Mouse (Mus musculus) E14TG2a.4 (cell line): ENCODE results near the gene Gm49510.
A peak's percentile ranks its signal among the peaks of the same experiment; 100 is the strongest.

Experiments used
- H3K27me3 ChIP-seq: 2 replicates; pipeline ENCODE4 v1.6.1; 2014; ENCODE audit warnings: low read length, control low read depth; ENCODE audit not compliant: insufficient read depth
- H3K36me3 ChIP-seq: 2 replicates; pipeline ENCODE4 v1.6.1; 2014; ENCODE audit warnings: low read length, control low read depth; ENCODE audit not compliant: insufficient read depth
- H3K4me1 ChIP-seq: replicated peaks from 2 replicates; pipeline ENCODE4 v1.6.1; 2014; ENCODE audit warnings: low read depth, low read length, control low read depth
- H3K4me3 ChIP-seq: replicated peaks from 2 replicates; pipeline ENCODE4 v1.5.1; 2014; ENCODE audit warnings: mild to moderate bottlenecking, low read length
- H3K9me3 ChIP-seq: 2 replicates; pipeline ENCODE4 v1.6.1; 2014; ENCODE audit warnings: low read length, control low read depth
- CTCF ChIP-seq: conservative IDR thresholded peaks from 2 replicates; pipeline ENCODE4 v1.5.1; 2014; ENCODE audit warnings: low read length
- NANOG ChIP-seq: IDR thresholded peaks from 2 replicates; pipeline ENCODE4 v1.6.1; 2014; ENCODE audit warnings: borderline replicate concordance, low read length, mixed read lengths
- POU5F1 ChIP-seq: IDR thresholded peaks from 2 replicates; pipeline ENCODE4 v1.6.1; 2014; ENCODE audit warnings: low read length, borderline replicate concordance

Gm49510 gene

GRCm38 (mm10) chr15:78899409-78899739 lies at the start of gene Gm49510:
Gm49510 (plus strand) TSS chr15:78899667.
- Histone ChIP-seq H3K4me1 (peaks cover 90% of the 10 kb centered on the region), H3K9me3 (no peaks in the 10 kb centered on the region), H3K36me3 (peaks cover 30% of the 10 kb centered on the region), H3K27me3 (0 out of 2 replicates have a peak, but pooled peaks cover 5% of the 10 kb centered on the region), H3K4me3 (peak within 1 kb of the TSS; percentile 89)
- no peak for TF ChIP-seq NANOG
- TF ChIP-seq POU5F1, result no peak
- TF ChIP-seq CTCF, result no peak

DNA sequence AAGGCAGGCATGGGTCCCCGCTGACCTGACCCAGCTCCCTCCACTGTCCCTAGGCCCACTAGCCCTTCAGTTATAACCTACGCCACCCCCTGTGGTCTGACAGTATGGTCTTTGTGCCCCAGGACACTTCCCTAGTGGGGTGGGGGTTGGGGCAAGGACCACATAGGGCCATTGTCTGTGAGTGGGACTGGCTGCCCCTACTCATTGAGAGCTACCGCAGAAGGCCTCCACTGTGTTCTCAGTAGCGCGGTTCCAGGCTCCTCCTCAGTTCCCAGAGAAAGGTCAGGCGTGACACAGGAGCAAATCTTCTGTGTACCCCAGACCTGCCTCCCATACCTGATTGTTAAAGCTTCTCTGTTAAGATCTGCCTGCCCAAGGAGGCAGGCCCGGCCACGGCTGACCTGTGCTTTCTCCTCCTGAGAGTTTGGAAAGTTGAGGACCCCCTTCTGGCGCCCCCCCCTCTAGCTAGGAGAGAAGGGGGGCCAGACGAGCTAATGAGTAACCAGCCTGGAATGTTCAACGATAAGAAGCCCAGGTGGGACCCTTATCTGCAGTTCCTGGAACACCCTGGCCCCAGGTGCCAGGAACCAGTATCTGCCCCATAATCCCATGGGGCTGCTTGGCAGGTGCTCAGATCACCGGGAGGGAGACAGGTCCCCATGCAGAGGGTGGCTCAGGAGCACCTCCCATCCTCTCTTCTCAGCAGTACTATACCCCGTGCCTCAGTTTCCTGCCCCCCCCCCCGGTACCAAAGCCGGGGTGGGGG lies 49.2 kb upstream of the Gm49510 start:
- Histone ChIP-seq H3K9me3 (no peaks in the 10 kb centered on the region), H3K4me1 (peaks cover 68% of the 10 kb centered on the region), H3K36me3 (no peaks in the 10 kb centered on the region), H3K4me3 (0 out of 2 replicates have a peak overlapping the region, but pooled peaks have one; percentile 26), H3K27me3 (peaks cover 19% of the 10 kb centered on the region)
- TF ChIP-seq CTCF, result no peak
- no peak for TF ChIP-seq NANOG
- TF ChIP-seq POU5F1, result no peak

DNA sequence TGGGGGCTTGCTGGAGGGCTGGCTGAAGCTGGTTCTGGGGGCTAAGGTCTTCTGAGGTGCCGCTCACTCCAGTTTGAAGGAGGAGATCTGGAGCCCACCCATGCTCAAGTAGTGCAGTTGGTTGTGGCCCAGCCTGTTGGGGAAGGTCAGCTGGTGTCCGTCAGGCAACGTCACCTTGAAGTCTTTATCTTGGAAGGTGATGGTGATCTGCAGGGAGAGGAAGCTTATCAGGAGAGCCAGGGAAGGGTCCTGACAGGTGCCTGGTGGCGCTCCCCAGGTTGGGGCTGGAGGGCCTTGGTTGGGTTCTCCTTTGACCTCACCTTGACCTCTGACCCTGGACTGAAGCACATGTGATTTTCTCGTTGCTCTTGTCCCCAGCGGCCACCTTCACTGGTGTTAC lies 48.5 kb upstream of the Gm49510 start:
- no peak overlapping the region for H3K4me3 ChIP-seq
- no peaks in the 10 kb centered on the region for H3K9me3 ChIP-seq
- peaks cover 12% of the 10 kb centered on the region; the same call in 1 of the 2 replicates for H3K27me3 ChIP-seq
- TF ChIP-seq NANOG, result no peak
- TF ChIP-seq CTCF, result no peak
- TF ChIP-seq POU5F1, result no peak
- no peaks in the 10 kb centered on the region for H3K36me3 ChIP-seq
- H3K4me1 ChIP-seq, result peaks cover 61% of the 10 kb centered on the region

GRCm38 (mm10) chr15:78851505-78852153 lies 47.8 kb upstream of the Gm49510 start:
- Histone ChIP-seq H3K4me1 (peaks cover 55% of the 10 kb centered on the region), H3K27me3 (peaks cover 8% of the 10 kb centered on the region; the same call in 1 of the 2 replicates), H3K9me3 (no peaks in the 10 kb centered on the region), H3K4me3 (no peak overlapping the region), H3K36me3 (no peaks in the 10 kb centered on the region)
- TF ChIP-seq CTCF, result peak; percentile 44
- TF ChIP-seq NANOG, result no peak

GRCm38 (mm10) chr15:78855303-78855965 lies 44.0 kb upstream of the Gm49510 start, which contains the start of gene Lgals2:
Lgals2 (minus strand) TSS chr15:78855529.
- H3K27me3 ChIP-seq, result peaks cover 4% of the 10 kb centered on the region
- H3K9me3 ChIP-seq, result no peaks in the 10 kb centered on the region
- no peak within 1 kb of the TSS for H3K4me3 ChIP-seq
- H3K4me1 ChIP-seq, result peaks cover 18% of the 10 kb centered on the region
- TF ChIP-seq CTCF, result no peak
- TF ChIP-seq POU5F1, result no peak
- no peak for TF ChIP-seq NANOG
- H3K36me3 ChIP-seq, result no peaks in the 10 kb centered on the region

GRCm38 (mm10) chr15:78857009-78857408 lies 42.5 kb upstream of the Gm49510 start:
- Histone ChIP-seq H3K9me3 (no peaks in the 10 kb centered on the region), H3K27me3 (peaks cover 14% of the 10 kb centered on the region), H3K4me3 (no peak overlapping the region), H3K36me3 (no peaks in the 10 kb centered on the region), H3K4me1 (peaks cover 5% of the 10 kb centered on the region)
- TF ChIP-seq NANOG (no peak), POU5F1 (no peak), CTCF (no peak)

- Histone ChIP-seq H3K4me3 (no peak overlapping the region), H3K27me3 (peaks cover 19% of the 10 kb centered on the region), H3K9me3 (no peaks in the 10 kb centered on the region), H3K36me3 (no peaks in the 10 kb centered on the region), H3K4me1 (peaks cover 20% of the 10 kb centered on the region)
- TF ChIP-seq NANOG, result no peak
- TF ChIP-seq CTCF, result no peak
- TF ChIP-seq POU5F1, result no peak
Observed at GRCm38 (mm10) chr15:78859311-78859710, 40.2 kb upstream of the Gm49510 start.

GRCm38 (mm10) chr15:78859714-78860113 lies 39.8 kb upstream of the Gm49510 start:
- H3K36me3 ChIP-seq, result no peaks in the 10 kb centered on the region
- H3K4me3 ChIP-seq, result no peak overlapping the region
- H3K4me1 ChIP-seq, result peaks cover 24% of the 10 kb centered on the region
- H3K9me3 ChIP-seq, result no peaks in the 10 kb centered on the region
- TF ChIP-seq CTCF, result no peak
- no peak for TF ChIP-seq POU5F1
- TF ChIP-seq NANOG, result no peak
- peaks cover 16% of the 10 kb centered on the region for H3K27me3 ChIP-seq
